Mouse (Mus musculus) erythroblast, embryonic 14.5 days (primary cell): ENCODE measurements around the gene Arl1.

Source experiments
- GATA1 ChIP-seq: IDR thresholded peaks from 2 replicates; pipeline ENCODE4 v1.6.1; 2012; ENCODE audit warnings: low read length, inconsistent platforms, mixed read lengths
- TAL1 ChIP-seq: IDR thresholded peaks from 3 replicates; pipeline ENCODE4 v1.6.1; 2012; ENCODE audit warnings: low read length, inconsistent platforms, mixed read lengths

DNA sequence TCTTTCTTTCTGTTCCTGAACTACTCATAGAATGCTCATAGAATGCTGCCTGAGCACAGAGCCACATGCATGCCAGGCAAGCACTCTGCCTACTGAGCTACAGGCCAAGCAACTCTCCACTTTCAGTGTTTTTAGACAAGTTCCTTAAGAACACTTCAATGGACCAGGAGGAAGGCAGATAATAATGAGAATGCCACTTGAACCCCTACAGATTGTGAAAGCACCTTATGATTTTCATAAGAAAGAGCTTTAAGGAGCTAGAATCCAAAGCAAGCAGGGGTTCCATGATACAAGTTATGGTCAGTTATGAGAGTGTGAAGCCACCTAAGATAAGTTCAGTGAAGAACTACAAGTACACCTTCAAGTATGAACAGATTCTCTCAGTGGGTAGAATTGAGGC is 63.0 kb downstream of the Arl1 start:
- TF ChIP-seq GATA1 (no peak), TAL1 (no peak)
